Mouse (Mus musculus) bone marrow, adult 2 months (tissue): ENCODE measurements at regions not wholly inside any gene's neighbourhood (a gene's known extent, or its start where the extent isn't known, plus 50 kb on each side); places are given as distances from the start of the nearest gene placed in this dataset.

Experiments used
- CTCF ChIP-seq: fragments of 200-500 bp; IDR thresholded peaks from 2 replicates; pipeline ENCODE4 v1.5.1; 2011; ENCODE audit warnings: low read length, control low read depth; ENCODE audit not compliant: control insufficient read depth, insufficient read depth
- POLR2A ChIP-seq: fragments of 200-500 bp; IDR thresholded peaks from 2 replicates; pipeline ENCODE4 v1.6.1; 2011; ENCODE audit warnings: low read depth, mild to moderate bottlenecking, control low read depth, low read length, borderline replicate concordance; ENCODE audit not compliant: control insufficient read depth

DNA sequence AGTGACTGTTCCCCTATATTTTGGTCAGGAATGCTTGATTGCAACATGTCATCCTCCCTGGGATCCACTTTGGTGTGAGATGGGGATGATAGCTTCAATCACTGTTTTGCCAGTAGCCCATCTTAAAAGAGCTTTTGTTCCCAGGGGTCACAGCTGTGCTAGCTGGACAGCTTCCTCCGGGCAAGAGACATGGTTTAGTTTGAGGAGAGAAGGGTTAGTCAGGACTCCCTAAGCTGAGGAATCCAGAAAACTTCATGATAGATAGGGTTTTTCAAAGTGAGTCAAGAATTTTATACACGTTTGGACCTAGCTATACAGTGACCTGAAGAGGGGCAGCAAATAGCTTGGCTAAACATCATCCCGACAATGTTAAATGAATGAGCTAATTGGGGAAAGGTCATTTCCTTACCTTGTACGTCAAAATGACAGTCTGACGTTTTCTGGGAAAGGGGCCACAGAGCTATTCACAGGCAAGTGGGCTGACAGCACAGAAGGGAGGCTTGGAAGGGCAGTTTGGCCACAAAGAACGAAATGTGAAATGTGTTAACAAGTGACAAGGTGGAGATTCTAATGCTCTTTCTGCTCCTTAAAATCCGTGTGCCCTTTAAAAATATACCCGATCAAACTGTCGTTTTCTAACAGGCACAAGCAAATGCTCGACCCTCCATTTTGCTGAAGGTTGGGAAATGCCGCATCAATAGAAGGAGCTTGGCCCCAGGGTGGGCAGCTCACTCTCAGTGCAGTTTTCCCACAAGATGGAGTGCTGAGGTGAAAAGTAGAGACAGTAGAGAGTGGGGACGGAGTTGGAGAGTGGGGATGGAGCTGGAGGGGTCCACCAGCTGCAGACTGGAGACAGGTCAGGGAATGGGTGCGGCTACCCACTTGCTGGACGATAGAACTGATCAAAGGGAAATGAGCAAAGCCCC lies 59.6 kb upstream of the Enpep start:
- no peak for TF ChIP-seq POLR2A
- no peak for TF ChIP-seq CTCF
